Mouse (Mus musculus) gastrocnemius, postnatal 25 days (tissue): Measurements from ENCODE around the gene Ocm. TPM values are rescaled to one million over a fixed set of nuclear protein-coding genes. Genes with fewer than 3 reads are reported as not detected.
A peak's percentile ranks its signal among the peaks of the same experiment; 100 is the strongest.
"Not testable (repeated sequence)": the region's sequence is repeated elsewhere in the genome, so short reads cannot be mapped to it uniquely, and the experiment has no call there.

Source experiments
- DNase-seq: peaks from one replicate; pipeline ENCODE4 v3.0.0; 2022
- long read RNA-seq, 2 experiments: library from polyadenylated mRNA; stranded (forward); transcript quantifications; one replicate each; pipeline ENCODE4 v2.0.0; 2021
- total RNA-seq, 2 experiments: library from RNA; stranded (reverse); gene quantifications; 1 replicate in 1 of 2; 2 replicates in 1 of 2; pipeline ENCODE4 v1.2.3; 2021

Ocm gene
- not detected for total RNA-seq
- long read RNA-seq, experiment 1, result 0 reads
- long read RNA-seq, experiment 2, result 0 reads

GRCm38 (mm10) chr5:144026620-144027263 lies at the start of gene Ocm:
Ocm (minus strand) TSS chr5:144026670.
- DNase-seq, result no peak

DNA sequence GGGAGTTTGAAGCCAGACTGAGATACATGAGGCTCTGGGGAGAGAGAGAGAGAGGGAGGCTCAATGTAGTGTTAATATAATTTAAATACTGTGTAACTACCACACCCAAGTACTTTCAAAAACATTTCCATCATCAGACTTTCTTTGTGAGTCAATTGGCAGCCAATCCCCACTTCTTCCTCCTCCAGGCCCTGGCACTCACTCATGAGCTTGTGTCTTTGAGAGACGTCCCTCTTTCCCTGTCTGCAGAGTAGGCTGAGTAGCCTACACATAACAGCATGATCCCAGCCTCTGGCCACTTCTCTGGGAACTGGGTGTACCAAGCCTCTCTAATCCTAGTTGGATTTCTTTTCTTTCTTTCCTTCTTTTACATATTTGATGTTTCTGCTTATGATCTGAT lies 44.8 kb upstream of the Ocm start:
- DNase-seq, result no peak

GRCm38 (mm10) chr5:144070064-144070463 lies 43.6 kb upstream of the Ocm start:
- DNase-seq, result no peak

GRCm38 (mm10) chr5:144066036-144066435 lies 39.6 kb upstream of the Ocm start:
- DNase-seq, result no peak

DNA sequence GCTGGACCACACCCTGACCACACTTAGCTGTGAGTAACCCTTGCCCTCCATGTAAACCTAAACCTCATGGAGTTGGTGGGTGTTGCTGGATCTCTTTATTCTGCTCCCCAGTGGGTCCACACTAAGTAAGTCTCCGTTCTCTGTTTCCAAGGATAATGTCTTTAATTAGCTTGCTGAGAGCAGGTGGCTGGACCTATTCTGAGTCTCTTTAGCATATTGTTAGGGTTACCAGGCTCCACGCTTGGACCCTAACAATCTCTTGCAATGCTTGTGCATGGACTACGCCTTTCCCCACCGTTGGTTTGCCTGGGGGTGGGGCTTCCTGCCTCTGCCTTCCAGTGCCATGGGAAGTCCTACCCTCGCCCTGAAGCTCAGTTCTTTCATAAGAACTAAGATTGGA lies 37.6 kb upstream of the Ocm start:
- DNase-seq, result no peak

GRCm38 (mm10) chr5:144054340-144054739 lies 27.9 kb upstream of the Ocm start:
- no peak for DNase-seq

GRCm38 (mm10) chr5:144053450-144053849 lies 27.0 kb upstream of the Ocm start:
- DNase-seq, result no peak

DNA sequence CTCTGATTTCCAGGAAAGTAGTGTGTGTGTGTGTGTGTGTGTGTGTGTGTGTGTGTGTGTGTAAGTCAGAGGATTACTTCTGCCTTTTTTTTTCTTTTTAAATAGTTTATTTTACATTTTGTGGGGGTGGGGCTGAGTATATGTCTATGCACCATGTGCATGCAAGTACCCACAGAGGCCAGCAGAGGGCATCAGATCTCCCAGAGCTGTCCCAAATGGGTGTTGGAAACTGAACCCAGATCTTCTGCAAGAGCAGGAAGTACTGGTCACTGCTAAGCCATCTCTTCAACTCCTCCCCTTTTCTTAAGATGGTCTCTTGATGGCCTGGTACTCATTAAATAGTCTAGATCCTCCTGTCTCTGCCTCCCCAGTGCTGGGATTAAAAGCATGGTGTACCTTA lies 24.8 kb upstream of the Ocm start:
- no peak for DNase-seq

- no peak for DNase-seq
Observed at GRCm38 (mm10) chr5:144049881-144050280, 23.4 kb upstream of the Ocm start.

GRCm38 (mm10) chr5:144047324-144047723 lies 20.9 kb upstream of the Ocm start:
- no peak for DNase-seq

- DNase-seq, result no peak
Observed at GRCm38 (mm10) chr5:144043166-144043565, 16.7 kb upstream of the Ocm start.

DNA sequence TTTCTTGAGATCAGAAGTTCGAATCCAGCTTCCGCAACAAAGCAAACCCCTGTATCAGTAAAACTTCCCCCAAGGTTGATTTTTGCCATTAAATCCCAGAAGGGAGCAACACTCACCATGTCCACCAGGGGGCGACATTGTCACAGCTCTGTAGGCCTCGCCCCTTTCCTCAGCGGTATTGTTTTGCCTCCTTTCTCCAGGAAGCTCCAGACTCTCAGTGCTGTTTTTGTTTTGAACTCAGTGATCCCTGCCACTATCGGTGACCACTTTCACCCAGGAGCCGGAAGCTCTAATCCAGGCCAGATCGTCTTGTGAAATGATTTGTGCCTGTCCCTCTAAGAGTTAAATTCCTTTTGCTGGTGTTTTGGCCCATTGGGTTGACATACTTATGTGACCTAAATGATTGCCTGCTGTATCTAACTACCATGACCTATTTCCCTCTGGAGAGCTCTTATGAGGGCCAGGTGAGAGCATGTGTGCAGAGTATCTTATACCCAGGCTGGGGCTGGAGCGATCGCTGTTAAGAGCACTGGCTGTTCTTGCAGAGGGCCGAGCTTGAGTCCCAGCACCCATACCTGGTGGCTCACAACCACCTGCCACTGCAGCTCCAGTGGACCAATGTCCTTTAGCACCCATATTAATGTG lies 14.4 kb upstream of the Ocm start:
- DNase-seq, result peak; percentile 41

DNA sequence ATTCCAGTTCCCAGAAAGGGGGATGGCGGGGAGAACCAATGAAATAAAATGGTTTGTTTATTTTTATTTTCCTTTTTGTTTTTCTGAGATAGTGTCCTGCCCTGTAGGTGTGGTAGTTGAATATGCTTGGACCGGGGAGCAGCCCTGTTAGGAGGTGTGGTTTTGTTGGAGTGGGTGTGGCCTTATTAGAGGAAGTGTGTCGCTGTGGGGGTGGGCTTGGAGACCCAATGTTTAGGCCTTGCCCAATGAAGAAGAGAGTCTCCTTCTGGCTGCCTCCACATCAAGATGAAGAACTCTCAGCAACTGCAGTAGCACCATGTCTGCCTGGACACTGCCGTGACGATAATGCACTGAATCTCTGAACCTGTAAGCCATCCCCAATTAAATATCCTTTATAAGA lies 13.4 kb upstream of the Ocm start:
- no peak for DNase-seq

GRCm38 (mm10) chr5:144039156-144039675 lies 12.7 kb upstream of the Ocm start:
- DNase-seq, result no peak

GRCm38 (mm10) chr5:144036952-144037351 lies 10.5 kb upstream of the Ocm start:
- no peak for DNase-seq

GRCm38 (mm10) chr5:144034567-144034966 lies 8.1 kb upstream of the Ocm start:
- no peak for DNase-seq

DNA sequence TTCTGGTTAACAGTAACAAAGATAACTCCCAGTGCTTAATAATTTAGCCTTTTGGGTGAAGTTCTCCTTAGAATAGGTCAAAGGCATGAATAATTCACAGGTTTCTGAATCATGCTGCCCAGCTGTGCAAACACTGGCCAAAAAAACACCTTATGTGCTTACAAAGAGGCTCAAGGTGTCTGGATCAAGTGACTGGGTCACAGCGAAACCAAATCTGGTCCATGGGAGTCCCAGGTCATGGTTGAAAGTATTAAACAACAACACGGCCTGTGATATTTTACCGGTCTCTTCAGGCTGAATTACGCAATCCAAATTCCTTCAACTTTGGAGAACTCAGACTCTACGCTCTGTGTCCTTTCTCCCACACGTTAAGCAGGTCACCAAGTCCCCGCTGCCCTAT lies 6.0 kb upstream of the Ocm start:
- DNase-seq, result no peak

DNA sequence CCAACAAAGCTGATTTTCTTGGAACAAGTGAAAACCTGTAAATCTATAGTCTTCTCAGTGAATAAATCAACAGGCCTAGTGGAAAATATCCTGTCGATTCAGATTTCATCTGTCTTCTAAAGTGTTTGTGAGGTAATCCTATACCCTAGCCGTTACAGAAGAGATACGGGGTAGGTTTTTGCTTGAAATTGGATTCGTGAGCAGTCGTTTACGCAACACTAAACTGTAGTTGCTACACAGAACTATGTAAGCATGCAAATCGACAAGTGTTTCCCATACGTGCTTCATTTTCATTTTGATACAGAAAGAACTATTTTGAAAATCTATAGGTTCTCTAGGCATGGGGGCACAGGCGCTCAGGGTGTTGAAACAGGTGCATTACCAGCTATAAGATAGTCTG lies 10.6 kb downstream of the Ocm start:
- no peak for DNase-seq

DNA sequence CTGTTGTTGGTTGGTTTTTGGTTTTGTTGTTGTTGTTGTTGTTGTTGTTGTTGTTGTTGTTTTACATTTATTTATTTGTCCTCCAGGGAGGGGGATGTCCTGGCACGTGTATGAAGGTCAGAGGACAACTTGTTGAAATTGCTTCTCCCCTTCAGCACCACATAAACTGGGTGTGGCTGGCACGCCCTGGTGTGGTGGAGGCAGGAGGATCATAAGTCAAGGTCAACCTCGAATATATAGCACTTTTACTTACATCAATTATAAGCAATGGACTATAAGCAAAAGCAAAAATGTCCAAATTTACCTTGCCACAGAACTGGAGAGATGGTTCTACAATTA lies 11.2 kb downstream of the Ocm start:
- no peak for DNase-seq

GRCm38 (mm10) chr5:144014551-144015311 lies 11.7 kb downstream of the Ocm start, which contains the start of gene Ccz1:
Ccz1 (minus strand) TSS chr5:144014877.
- DNase-seq, result peak; percentile 78

DNA sequence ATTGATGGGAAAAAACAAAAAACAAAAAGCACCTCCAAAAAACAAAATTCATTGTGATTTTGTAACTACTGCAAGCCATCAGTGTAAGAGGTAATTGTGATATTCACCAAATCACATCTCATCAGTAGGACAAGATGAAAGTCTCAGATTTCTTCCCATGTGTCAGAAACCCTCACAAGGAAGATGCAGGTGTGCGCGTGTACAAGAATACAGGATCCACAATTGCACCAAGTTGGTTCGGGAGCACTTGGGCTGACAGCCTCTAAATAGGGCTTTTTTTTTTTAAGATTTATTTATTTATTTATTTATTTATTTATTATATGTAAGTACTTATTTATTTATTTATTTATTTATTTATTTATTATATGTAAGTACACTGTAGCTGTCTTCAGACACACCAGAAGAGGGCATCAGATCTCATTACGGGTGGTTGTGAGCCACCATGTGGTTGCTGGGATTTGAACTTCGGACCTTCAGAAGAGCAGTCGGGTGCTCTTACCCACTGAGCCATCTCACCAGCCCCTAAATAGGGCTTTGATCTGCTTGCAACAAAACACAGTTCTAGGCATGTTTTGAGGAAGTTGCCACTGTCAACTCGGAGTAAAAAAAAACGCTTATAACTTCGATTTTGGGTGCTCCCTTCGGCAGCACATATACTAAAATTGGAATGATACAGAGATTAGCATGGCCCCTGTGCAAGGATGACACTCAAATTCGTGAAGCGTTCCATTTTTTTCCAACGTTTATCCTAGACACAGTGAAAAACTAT lies 12.9 kb downstream of the Ocm start:
- not testable (repeated sequence) for DNase-seq

- DNase-seq, result no peak
Observed at GRCm38 (mm10) chr5:144002461-144003192, 23.8 kb downstream of the Ocm start.
